Mouse (Mus musculus): ENCODE measurements around the gene Mast4.

Mast4 gene

DNA sequence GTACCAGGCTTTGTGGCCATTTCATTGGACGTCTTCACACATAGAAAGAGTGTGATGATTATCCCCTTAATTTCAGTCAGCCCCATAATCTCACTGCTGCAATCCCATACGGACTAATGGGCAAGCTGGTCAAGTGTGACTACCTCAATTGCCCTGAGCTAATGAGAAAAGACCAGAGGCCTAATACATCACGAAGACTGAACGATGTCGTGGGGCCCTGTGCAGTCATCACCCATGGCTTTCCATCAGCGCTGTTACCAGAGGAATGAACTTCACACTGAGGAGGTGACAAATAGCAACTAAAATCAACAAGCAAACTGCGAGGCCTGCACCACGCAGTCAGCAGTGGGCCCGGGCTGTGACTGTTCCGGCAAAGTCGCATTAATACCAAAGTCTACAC is 344.7 kb downstream of the Mast4 start:
- DNase-seq (ENCODE audit: low spot score), result no peak

GRCm38 (mm10) chr13:102988976-102989375 is 345.3 kb downstream of the Mast4 start:
- no peak for DNase-seq (ENCODE audit: low spot score)

- no peak for DNase-seq (ENCODE audit: low spot score)
Measured at GRCm38 (mm10) chr13:102988251-102988895, 345.9 kb downstream of the Mast4 start.

DNA sequence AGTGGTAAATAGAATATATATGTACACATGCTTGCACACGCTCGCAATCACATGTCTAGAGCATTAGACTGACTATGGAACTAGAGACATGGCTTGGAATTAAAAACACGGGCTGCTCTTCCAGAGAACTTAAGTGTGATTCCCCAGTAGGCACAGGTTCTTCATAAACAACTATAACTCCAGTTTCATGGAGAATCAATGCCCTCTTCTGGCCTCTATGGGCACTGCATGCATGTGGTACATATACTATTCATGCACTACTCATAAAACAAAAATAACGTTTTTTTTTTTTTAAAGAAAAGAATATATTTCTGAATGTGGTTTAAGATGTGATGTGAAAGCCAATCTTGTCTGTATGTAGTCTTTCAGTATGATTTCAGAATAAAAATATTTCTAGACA is 349.7 kb downstream of the Mast4 start:
- no peak for DNase-seq (ENCODE audit: low spot score)

DNA sequence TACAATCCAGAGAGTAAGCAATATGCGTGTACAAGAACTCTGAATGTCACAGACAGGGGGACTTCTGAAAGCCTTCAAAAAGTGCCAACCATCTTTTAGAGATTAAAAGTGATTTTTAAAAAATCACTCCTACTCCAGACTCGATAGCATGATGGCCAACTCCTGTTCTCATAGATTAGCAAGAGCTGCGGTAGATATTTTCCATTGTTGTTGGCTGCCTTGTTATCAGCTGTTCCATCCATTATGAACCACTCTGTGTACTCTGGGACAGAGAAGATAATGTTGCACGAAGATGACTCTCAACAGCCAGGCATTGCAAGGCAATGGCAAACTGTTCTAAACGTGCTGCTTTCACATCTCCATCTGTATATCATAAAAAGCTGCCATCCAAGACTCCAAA is 360.4 kb downstream of the Mast4 start:
- no peak for DNase-seq (ENCODE audit: low spot score)

DNA sequence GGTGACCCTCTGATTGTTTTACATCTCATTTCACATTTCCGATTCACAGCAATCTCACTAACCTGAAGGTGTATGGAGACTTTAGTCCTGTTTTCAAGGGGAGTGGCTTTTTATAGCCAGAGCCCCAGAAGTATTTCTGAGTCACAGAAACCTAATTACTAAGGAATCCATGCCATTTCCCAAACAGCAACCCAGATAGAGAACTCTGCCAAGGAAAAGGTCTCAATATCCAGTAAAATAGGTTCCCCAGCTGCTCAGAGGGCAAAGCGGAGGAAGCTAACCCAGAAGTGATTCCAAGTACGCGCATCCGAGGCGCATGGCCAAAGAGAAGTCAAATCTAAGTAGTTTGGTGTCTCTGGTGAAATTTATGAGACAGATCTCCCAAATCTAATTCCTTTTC is 370.8 kb downstream of the Mast4 start:
- no peak for DNase-seq (ENCODE audit: low spot score)

DNA sequence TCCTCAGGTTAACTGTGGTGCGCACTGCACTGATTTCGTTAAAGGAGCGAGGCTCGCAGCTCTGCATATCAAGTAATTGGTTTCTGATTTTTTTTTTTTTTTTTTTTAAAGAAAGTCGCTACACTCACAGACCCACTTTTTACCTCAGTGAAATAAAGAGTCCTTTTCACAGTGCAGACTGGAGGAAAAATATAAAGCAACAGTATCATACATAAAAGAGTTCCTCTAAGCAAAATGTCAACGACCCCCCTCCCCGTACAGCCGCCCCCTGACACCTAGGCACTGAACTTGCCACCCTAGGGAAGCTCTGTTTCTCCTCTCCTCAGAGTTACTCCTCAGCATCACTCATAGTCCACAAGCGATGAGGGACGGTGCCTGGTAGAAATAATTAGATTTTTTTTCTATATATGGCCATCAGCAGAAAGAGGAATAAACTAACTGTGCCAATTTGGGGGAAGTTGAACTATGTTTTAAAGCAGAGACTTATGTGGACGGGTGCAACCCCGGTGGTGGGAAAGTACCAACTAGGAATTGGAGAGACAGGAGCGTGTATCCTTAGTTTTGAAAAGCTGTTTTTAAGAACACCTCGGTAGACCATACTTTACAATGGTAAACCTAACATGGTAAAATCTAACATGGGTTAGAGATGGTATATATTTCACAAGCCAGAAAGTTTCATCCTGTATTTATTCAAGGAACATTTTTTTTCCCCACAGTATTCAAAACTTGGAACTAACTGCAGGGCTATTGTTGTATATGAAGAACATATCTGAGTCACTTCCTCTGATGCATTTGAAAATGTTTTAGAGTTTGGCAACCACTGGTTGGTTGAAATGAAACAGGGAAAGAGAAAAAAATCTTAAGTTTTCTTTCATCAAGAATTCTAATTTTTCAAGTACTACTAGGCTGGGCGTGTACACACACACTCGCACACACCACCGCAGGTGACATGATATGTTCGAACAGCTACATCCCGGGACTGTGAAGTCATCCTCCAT is 375.7 kb downstream of the Mast4 start:
- DNase-seq (ENCODE audit: low spot score), result no peak

- peak; percentile 38 for DNase-seq (ENCODE audit: low spot score)
Measured at GRCm38 (mm10) chr13:102957508-102958272, 376.6 kb downstream of the Mast4 start.

DNA sequence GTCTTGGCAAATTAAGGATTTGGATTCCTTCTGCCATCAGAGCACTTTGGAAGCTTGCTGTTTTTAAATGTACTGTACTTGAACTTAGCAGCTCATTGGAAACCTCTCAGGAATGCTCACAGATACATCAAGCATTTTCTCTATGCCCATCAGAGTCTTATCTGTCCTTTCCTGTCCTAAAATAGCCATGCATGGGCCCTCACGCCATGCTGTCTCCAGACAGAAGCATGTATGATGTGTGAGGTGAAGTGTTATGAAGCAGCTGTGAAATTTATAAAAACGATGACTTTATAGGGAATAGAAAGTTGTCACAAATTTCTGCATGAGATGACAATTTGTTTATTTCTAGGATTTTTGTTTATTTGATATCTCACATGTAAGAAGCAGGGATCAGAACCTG is 378.8 kb downstream of the Mast4 start:
- no peak for DNase-seq (ENCODE audit: low spot score)

GRCm38 (mm10) chr13:102949756-102950155 is 384.5 kb downstream of the Mast4 start:
- no peak for DNase-seq (ENCODE audit: low spot score)

GRCm38 (mm10) chr13:102948966-102949365 is 385.3 kb downstream of the Mast4 start:
- DNase-seq (ENCODE audit: low spot score), result no peak

DNA sequence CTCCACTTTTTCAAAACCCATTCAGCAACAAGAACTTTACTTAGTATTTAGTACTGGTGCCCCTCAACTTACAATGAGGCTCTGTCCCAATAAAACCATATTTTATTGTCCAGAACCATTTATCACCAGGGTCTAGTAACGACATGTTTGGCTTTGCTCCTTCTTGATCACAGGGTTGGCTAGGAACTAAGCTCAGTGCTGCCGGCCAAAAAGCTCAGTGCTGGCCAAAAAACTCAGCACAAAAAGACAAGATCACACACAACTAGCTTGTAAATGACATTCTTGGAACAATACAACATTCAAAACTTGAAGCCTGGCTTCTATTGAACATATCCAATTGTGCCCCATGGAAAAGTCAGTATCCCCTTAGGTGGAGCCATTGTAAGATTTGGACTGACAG is 386.8 kb downstream of the Mast4 start:
- DNase-seq (ENCODE audit: low spot score), result peak; percentile 70

GRCm38 (mm10) chr13:102946024-102946821 is 388.1 kb downstream of the Mast4 start:
- no peak for DNase-seq (ENCODE audit: low spot score)

- no peak for DNase-seq (ENCODE audit: low spot score)
Measured at GRCm38 (mm10) chr13:102945450-102945849, 388.8 kb downstream of the Mast4 start.

DNA sequence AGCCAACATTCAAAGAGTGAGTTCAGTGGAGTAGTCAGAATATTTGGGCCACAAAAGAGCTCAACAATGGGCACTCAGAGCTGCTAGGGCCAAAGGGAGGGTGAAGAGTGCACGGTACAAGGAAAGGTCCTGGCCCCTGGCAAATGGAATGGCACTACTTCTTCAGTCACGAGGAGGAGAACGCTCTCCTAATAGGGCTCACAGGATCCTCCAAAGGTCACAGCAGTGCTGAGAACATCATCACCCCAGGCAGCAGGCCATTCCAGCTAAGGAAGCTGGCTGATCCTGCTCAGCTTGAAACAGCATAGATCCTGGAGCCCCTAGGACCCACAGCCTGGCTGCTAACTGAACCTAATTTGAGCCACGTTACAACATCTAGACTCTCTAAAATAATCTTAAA is 389.8 kb downstream of the Mast4 start:
- peak; percentile 23 for DNase-seq (ENCODE audit: low spot score)

DNA sequence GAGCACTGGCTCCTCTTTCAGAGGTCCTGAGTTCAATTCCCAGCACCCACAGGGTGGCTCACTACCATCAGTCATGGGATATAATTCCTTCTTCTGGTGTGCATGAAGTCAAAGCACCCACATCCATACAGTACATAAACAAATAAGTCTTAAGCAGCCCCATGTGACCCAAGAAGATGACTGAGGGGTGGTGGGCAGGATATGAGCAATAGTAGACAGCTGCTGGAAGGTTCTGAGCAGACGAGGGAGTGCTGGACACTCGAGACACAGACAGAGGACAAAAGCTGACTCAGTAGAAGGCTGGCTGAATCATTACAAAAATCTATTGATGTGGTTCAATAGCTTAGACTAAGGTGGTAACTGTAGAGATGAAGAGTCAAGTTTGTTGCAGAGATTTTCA is 391.7 kb downstream of the Mast4 start:
- no peak for DNase-seq (ENCODE audit: low spot score)

DNA sequence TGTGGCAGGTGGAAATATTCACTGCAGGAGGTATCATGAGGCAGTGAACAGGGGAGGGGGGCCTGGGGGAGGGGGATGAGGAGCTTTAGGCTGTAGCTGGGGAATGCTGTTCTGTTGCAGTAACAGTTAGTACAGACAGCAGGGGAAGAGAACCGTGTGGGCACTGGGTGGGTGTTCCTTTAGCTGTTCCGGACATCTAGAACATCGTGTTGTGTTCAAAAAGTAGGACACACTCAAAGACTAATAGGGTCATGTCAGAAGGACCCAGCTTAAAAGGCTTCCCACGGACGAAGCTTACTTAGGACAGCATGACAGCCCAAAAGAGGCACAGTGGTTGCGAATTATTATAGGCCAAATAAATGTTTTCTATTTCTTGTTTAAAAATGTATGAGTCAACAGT is 393.8 kb downstream of the Mast4 start:
- no peak for DNase-seq (ENCODE audit: low spot score)

DNA sequence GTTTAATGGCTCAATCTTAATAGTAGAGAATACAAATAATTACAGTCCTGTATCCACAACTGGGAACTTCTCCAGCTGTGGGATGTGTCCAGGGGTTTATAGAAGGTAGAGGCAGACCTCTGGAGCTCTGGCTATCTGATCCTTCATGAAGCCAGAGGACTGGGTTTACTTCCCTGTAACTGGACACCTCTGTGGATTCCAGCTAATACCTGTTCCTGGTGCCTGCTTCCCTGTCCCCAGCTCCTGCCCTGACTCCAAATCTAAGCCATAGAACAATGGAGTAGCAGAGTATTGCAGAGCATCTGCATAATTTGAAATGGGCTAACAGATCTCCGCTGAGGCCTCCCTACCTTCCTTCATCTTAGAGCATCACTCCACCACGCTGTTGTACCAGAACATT is 398.1 kb downstream of the Mast4 start:
- DNase-seq (ENCODE audit: low spot score), result no peak

DNA sequence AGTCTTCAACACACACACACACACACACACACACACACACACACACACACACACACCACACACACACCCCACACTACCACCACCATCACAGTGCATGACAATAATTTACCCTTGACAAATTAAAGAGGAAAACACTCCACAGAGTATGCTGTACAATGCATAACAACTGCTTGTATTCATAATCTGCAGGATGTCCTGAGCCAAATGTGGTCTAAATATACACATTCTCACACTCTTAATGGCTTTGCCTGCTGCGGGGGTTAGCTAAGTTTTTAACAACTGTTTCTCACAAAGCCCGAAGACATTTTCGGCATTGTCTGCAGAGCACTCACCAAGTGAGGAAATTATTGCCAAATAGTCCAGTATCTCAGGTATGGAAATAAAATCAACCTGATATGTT is 398.5 kb downstream of the Mast4 start:
- DNase-seq (ENCODE audit: low spot score), result no peak

DNA sequence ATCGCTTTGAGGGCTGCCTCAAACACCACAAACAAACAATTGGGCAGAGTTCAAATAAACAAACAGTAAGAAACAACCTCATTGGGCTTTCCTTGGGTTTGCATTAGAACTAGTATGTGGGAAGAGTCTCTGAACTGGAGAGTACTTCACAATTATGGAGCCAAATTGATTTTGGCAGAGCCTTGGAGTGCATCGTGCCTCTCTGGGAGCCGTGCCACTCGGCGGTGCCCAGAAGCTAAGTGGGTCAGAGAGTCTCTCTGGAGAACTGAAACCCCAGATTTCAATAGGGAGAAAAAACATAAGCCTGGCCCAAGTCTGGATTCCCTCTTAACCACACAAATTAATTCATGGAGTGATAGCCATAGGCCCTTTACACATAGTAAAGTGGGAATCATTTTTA is 400.6 kb downstream of the Mast4 start:
- DNase-seq (ENCODE audit: low spot score), result peak; percentile 94

DNA sequence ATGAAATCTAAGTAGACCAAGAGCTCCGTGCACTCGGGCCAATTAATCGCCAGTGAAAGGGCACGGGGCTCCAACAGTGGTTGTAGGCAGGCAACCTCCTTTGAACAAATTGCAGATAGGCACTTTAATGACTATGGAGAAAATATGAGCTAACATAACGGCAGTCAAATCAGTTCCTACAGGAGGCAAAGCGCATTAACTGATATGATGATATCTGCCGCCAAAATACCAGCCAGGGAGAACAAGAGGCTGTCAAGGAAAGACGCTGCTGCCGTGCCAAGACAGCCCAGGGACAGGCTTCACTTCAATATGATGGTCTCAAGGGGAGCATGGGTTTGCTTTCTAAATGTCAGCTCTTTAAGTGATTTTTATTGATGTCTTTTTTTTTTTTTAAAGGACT is 401.9 kb downstream of the Mast4 start:
- no peak for DNase-seq (ENCODE audit: low spot score)

- no peak for DNase-seq (ENCODE audit: low spot score)
Measured at GRCm38 (mm10) chr13:102931951-102932350, 402.3 kb downstream of the Mast4 start.

Data from adipocyte (in vitro differentiated cells).